Mouse (Mus musculus) lung, postnatal 14 days (tissue): ENCODE data around the gene Sema4g.
"Not testable (repeated sequence)": the region's sequence is repeated elsewhere in the genome, so short reads cannot be mapped to it uniquely, and the experiment has no call there.

Experiments
- DNase-seq: peaks from one replicate; pipeline ENCODE4 v3.0.0; 2021

The Sema4g gene

GRCm38 (mm10) chr19:45026958-45027670, 38.2 kb downstream of the Sema4g start:
- DNase-seq = no peak

DNA sequence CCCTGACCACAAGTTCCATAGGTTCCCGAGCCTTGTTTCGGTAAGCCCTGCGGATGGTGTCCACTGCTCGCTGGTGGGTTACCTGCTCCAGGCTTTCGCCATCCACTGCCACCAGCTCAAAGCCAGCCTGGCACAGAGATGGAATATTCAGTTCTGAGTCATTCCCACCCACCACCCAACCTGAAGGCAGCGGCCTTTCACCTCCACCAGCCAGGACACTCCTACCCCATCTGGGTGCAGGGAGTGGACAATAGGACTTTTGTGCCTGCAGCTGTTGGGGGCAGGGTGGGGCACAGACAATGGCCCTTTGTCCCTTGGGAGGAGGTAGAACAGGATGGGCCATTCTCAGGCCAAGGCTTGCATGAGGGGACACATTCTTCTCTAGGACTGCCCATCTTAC, 38.9 kb downstream of the Sema4g start:
- no peak for DNase-seq

DNA sequence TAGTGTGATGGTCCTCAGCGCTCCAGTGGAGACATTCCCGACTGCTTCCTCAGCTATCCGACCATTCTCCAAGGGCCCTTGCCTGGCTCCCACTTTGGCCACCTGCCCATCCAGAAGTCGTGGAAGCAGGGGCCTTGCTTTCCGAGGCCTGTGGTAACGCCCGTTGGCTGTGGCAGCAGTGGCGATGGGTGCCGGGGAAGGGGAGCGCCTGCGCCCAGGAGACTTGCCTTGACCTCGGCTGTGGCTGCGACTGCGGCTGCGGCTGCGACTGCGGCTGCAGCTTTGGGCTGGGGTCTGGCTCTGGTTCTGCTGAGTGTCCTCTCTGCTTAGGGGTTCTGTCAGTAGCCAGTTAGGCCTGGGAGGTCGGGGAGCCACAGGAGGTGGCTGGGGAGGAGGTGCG, 39.8 kb downstream of the Sema4g start:
- DNase-seq = no peak

DNA sequence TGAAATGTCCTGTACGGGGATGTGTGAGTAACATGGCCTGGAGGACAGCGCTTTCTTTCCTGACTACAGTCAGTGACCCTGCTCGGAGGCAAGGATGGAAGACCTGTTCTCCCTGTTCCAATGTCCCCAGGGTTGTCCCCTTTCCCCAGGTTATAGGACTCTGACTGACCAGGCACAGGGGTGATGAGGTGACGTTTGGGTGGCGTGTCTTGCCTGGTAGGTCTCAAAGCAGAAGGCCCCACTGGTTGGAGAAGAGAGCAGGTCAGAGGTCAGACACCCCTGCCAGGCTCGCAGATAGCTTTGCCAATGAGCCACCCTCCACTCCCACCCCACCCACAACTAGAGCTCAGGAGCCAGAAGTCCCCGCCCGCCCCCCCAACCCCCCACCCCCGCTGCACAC, 40.7 kb downstream of the Sema4g start:
- no peak for DNase-seq

DNA sequence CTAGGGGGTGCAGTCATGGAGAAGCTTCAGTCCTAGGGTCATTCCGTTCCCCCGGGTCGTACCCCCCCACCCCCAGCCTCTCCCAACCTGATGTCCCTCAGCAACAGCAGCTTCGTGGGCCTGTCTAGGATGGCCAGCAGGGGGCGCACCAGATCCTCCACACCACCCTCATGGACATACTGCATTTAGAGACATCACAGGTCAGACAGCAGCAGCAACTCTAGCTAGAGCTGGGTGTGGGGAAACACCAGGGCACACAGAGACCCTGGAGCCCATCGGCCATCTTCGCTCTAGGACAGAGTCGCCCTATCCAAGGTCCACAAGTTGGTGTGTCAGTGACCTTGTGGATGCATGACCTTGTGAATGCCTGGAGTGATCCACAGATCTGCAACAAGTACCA, 41.2 kb downstream of the Sema4g start:
- peak; percentile 76 for DNase-seq

DNA sequence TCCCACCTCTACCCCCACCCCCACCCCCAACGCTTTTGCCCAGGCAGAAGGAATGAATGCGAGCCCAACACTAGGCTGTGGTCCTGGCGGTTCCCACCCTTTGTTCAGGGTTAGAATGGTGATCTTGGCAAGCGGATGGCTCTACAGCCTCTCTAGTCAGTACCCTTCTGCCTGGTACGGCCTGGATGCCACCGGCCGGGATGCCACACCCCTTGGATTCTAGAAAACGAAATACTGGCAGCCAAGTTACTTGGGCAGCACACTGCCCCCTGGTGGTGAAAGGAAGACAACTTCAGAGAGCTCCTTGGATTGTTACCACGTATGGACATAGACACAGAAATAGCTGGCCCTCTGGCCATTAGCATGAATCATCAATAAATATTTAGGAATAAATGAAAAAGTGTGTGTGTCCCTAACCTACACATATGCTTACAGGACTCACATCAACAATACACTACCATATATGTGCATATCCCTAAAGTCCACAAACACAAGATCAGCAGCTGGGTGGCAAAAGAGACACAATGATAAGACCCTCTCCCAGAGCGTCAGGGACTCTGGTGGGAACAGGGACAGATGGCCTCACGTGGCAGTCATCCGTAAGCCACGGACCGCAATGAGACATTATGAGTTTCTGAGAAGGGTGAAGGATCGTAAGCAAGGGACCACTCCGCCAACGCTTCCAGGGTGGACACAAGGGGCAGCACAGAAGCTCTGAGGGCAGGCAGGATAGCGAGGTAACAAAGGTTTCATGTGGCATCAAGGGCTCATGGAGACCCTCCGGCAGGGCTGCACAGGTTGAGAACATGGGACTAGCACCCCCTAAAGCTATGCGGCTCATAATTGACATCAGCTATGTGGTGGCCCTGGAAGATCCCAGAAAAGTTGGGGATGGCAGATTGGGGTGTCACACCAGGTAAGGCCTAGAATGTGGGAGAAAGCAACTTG, 42.1 kb downstream of the Sema4g start:
- DNase-seq = peak; percentile 89

- DNase-seq = peak; percentile 86
These were observed 42.9 kb downstream of the Sema4g start for GRCm38 (mm10) chr19:45031780-45032179.

DNA sequence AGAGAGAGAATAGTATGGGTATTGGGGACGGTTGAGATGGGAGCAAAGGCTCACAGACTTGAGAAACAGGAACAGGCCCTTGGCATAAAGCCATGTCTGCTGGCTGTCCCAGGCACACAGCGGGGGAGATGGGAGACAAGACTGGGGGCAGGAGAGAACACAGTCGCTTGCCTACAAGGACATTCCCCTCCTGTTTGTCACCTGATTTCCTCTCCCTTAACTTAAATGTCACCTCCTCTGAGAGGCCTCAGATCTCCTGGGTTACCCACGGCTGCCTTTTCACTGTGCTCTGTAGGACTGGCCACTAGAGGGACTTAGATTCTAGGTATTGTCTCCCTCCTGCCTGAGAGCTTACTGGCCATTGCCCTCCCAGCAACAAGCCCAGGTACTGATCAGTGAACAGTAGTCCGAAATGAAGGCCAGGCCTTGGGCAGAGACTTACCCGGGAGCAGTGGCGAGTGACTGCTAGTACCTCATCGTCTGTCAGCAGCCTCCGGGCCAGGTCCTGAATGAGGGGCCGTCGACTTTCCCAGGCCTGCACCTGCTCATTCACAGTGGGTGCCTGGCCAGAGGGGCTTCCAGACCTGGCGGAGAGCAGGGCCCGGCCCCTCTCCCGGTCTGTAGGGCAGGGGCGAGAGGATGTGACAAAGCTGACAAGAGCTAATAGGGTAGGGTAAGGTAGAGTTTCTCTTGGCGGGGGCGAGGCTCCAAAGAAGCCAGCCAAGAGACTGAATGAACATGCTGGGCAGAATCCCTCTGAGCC, 43.9 kb downstream of the Sema4g start:
- peak; percentile 41 for DNase-seq

DNA sequence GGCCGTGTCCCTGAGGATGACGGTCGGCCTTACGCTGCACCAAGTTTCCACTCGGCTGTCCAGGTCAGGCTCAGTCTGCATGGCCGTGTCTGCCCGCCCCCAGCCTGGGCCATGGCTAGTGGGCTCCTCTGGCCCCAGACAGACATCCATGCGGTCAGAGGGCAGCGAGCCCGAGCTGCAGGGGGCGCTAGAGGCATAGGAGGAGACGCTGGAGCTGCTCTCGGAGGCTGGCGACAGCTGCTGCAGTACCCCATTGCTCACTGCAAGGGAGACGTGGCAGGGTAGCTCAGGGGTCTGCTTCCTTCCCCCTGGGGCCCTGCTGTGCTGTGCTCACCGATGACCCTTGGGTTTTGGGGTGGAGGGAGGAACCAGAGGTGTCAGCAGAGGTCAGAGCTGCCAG, 48.0 kb downstream of the Sema4g start:
- peak; percentile 84 for DNase-seq

DNA sequence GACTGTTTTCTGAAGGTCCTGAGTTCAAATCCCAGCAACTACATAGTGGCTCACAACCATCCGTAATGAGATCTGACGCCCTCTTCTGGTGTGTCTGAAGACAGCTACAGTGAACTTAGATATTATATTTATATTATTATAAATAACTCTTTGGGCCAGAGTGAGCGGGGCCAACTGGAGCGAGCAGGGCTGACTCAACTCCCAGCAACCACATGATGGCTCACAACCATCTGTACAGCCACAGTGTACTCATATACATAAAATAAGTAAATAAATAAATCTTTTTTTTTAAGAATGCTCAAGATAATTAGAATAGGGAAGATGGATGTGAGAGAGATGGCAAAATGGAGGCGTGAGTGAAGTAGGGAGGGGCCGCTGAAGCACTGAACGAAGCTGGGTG, 49.3 kb downstream of the Sema4g start:
- DNase-seq = not testable (repeated sequence)

DNA sequence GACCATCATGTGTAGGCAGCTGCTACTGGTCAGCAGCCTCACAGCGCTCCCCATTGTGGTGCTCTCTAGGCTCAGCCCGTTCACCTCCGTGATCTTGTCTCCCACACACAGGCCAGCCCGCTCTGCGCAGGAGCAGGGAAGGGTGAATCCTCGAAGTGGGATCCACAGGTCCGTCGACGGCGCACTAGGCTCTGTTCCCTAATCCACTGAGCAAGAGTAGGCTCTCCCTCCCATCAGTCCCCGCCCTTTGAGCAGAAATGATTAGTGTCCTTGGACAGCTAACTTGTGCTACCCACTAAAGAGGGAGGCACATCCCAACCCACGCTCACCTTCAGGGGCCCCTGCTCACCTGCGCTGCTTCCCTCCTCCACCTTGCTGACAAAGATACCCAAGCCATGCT, 51.3 kb downstream of the Sema4g start:
- no peak for DNase-seq

GRCm38 (mm10) chr19:45044389-45044927, 55.6 kb downstream of the Sema4g start:
- no peak for DNase-seq

DNA sequence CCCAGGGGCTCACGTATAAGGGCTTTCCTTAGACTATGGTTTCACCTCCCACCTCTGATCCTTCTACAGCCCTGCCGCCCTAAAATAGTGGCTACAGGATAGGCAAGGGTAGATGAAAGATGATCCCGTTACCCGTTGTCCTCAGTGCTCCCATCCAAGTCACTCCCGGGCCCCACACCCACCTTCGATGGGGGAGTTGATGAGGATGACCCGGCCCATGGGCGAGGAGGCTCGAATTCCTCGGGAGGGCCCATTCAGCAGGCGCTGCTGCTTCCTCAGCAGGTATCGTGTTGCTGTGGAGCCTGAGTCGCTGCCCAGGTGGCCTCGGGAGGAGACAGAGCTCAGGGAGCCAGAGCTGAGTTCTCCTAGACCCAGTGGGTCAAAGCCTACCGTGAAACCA, 56.3 kb downstream of the Sema4g start:
- DNase-seq = no peak

- DNase-seq = no peak
These were observed 56.8 kb downstream of the Sema4g start, which contains the start of gene Pdzd7 for GRCm38 (mm10) chr19:45045651-45046050. Pdzd7 (minus strand) TSS chr19:45045717.

- DNase-seq = peak; percentile 92
These were observed 57.8 kb downstream of the Sema4g start for GRCm38 (mm10) chr19:45046523-45047321.

- DNase-seq = peak; percentile 98
These were observed 58.6 kb downstream of the Sema4g start, which contains the start of gene Sfxn3 for GRCm38 (mm10) chr19:45047417-45047934. Sfxn3 (plus strand) TSS chr19:45047503.

DNA sequence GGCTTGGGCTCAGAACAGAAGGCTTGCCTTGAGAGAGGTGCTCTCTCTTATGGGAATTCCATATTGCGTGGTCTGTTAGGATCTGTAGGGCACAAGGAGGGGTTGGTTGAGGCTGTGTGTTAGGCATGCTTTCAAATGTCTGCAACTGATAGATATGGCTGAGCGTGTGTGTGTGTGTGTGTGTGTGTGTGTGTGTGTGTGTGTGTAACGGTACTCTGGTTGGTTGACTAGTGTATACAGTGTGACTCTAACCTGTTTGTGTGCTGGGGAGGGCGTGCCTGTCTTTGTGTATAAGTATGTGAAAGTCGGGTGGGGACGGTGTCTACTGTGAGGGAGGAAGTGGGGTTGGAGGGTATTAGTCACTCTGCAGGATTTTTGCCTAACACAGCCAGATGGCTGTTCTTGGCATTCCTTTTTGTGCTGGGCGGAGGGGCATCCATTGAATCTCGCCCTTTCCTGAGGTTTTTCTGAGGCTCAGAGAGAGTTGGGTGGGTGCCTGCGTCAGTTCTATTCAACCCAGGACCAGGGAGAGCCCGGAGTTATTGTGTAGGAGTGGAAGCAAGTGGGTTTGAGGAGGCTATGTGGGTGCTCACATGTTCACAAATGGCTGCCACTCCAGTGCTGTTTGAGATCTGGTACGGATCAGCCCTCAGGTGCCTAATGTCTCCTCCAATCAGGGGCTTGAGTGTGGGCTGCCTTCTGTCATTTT, 59.2 kb downstream of the Sema4g start:
- peak; percentile 73 for DNase-seq

DNA sequence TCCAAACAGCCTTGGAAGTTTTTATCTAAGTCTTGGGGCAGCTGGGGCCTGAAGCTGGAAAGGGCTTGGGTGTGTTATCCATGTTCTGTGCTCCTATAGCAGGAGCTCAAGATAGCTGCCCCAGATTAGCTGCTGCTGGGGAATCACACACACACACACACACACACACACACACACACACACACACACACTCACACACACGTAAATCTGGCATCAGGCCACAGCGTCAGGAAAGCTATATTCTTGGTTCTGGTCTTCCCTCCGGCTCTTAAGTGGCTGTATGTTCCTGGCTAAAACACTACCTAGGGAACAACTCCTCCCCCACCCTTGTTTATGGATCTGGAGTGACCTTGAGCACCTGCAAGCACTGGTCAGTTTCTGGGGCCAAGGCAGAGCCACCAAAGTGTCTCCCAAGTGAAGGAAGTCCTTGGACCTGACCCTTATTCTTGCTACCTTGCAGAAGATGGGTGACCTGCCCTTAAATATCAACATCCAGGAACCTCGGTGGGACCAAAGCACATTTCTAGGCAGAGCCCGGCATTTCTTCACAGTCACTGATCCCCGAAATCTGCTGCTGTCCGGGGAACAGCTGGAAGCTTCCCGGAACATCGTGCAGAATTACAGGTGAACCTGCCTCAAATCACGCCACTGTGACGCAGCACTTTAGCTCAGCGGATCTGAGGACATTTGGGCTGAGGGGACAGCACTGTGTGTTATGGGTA, 59.9 kb downstream of the Sema4g start:
- no peak for DNase-seq

GRCm38 (mm10) chr19:45049523-45049922, 60.6 kb downstream of the Sema4g start:
- no peak for DNase-seq
